Mouse (Mus musculus) midbrain, postnatal 0 days (tissue): ENCODE results near the gene Setd5. TPM values are rescaled to one million over a fixed set of nuclear protein-coding genes. Genes with fewer than 3 reads are reported as not detected.
A peak's percentile ranks its signal among the peaks of the same experiment; 100 is the strongest.

ENCODE experiments used
- ATAC-seq: fragments of 200-750 bp; cut with Nextera tagmentation; 2 replicates; pipeline ENCODE4 v1.8.0; 2017; ENCODE audit warnings: moderate number of reproducible peaks, mild to moderate bottlenecking, moderate TSS enrichment, moderate library complexity; ENCODE audit not compliant: low FRiP score
- DNase-seq: peaks from one replicate; pipeline ENCODE4 v3.0.0-alpha.2; 2015; ENCODE audit warnings: low spot score
- H3K27ac ChIP-seq: fragments of 300-500 bp; sonication (generic); 2 replicates; pipeline ENCODE4 v1.5.1; 2014; ENCODE audit warnings: low read depth, mild to moderate bottlenecking, low read length, mixed read lengths
- H3K27me3 ChIP-seq: fragments of 300-500 bp; sonication (generic); 2 replicates; pipeline ENCODE4 v1.6.1; 2014; ENCODE audit warnings: low read length, control low read depth, mixed read lengths; ENCODE audit not compliant: insufficient read depth
- H3K36me3 ChIP-seq: fragments of 300-500 bp; sonication (generic); 2 replicates; pipeline ENCODE4 v1.6.1; 2014; ENCODE audit warnings: low read length, control low read depth, mixed read lengths; ENCODE audit not compliant: insufficient read depth
- H3K4me1 ChIP-seq: fragments of 300-500 bp; sonication (generic); 2 replicates; pipeline ENCODE4 v1.6.1; 2014; ENCODE audit warnings: mild to moderate bottlenecking, control low read depth, antibody characterized with exemption, low read length, mixed read lengths; ENCODE audit not compliant: insufficient read depth
- H3K4me2 ChIP-seq: fragments of 300-500 bp; sonication (generic); 2 replicates; pipeline ENCODE4 v1.6.1; 2014; ENCODE audit warnings: low read depth, mild to moderate bottlenecking, low read length, mixed read lengths; ENCODE audit not compliant: poor library complexity, severe bottlenecking
- H3K4me3 ChIP-seq: fragments of 300-500 bp; sonication (generic); 2 replicates; pipeline ENCODE4 v1.5.1; 2014; ENCODE audit warnings: low read depth, mild to moderate bottlenecking, low read length, moderate library complexity
- H3K9ac ChIP-seq: fragments of 300-500 bp; sonication (generic); replicated peaks from 2 replicates; pipeline ENCODE4 v1.6.1; 2014; ENCODE audit warnings: mild to moderate bottlenecking, low read length, moderate library complexity, mixed read lengths; ENCODE audit not compliant: poor library complexity, severe bottlenecking
- H3K9me3 ChIP-seq: fragments of 300-500 bp; sonication (generic); 2 replicates; pipeline ENCODE4 v1.6.1; 2016; ENCODE audit warnings: low read length, control low read depth
- CTCF ChIP-seq: IDR thresholded peaks from 2 replicates; pipeline ENCODE4 v1.5.1; 2016; ENCODE audit warnings: antibody characterized with exemption, mild to moderate bottlenecking
- WGBS: fragments of 180-500 bp; shearing (Covaris S2); extraction: QIAGEN DNeasy Blood & Tissue Kit; methylation state at CpG from one replicate; pipeline ENCODE4 v1.1.7; 2014; 5-methylcytosine and 5-hydroxymethylcytosine counted together
- polyA plus RNA-seq: library from polyadenylated mRNA; unstranded; fragments of >200 nt; fragmentation: Nextera tagmentation; extraction: Ambion mirVana; gene quantifications from 2 replicates; pipeline ENCODE4 v1.2.1, GENCODE M21; 2015
- total RNA-seq: library from RNA; depleted of rRNA; stranded (reverse); fragments of >200 nt; gene quantifications from 2 replicates; pipeline ENCODE4 v1.2.3, GENCODE M21; 2014

The Setd5 gene
- total and polyA plus RNA-seq, 2 experiments from 2014 or later: 50.6 to 103 TPM

- Histone ChIP-seq H3K4me2 (no peak overlapping the region), H3K9ac (no peak overlapping the region), H3K27me3 (no peaks in the 10 kb centered on the region), H3K27ac (no peak overlapping the region), H3K4me3 (no peak overlapping the region), H3K4me1 (no peaks in the 10 kb centered on the region), H3K9me3 (no peaks in the 10 kb centered on the region), H3K36me3 (peaks cover 55% of the 10 kb centered on the region)
- no peak for TF ChIP-seq CTCF
- ATAC-seq (no peak), DNase-seq (no peak)
- WGBS: 94% methylated on average over 3 of the region's 3 CpGs
These were observed 12.0 kb upstream of the Setd5 start for GRCm38 (mm10) chr6:113065186-113065585.

- Histone ChIP-seq H3K4me1 (no peaks in the 10 kb centered on the region), H3K9ac (no peak overlapping the region), H3K27ac (no peak overlapping the region), H3K27me3 (no peaks in the 10 kb centered on the region), H3K4me3 (no peak overlapping the region), H3K4me2 (no peak overlapping the region), H3K9me3 (no peaks in the 10 kb centered on the region), H3K36me3 (peaks cover 23% of the 10 kb centered on the region)
- no peak for ATAC-seq
- DNase-seq: no peak
- 100% methylated on average over 1 of the region's 1 CpGs for WGBS
- no peak for TF ChIP-seq CTCF
These were observed 8.0 kb upstream of the Setd5 start for GRCm38 (mm10) chr6:113069154-113069553.

GRCm38 (mm10) chr6:113075261-113075660 lies 1.9 kb upstream of the Setd5 start:
- Histone ChIP-seq H3K4me1 (peaks cover 4% of the 10 kb centered on the region; the same call in 1 of the 2 replicates), H3K4me3 (peak overlapping the region; percentile 91), H3K27ac (peak overlapping the region; percentile 99), H3K9ac (peak overlapping the region; percentile 100; the same call in 1 of the 2 replicates), H3K9me3 (no peaks in the 10 kb centered on the region), H3K27me3 (no peaks in the 10 kb centered on the region), H3K4me2 (peak overlapping the region; percentile 60), H3K36me3 (no peaks in the 10 kb centered on the region)
- ATAC-seq (no peak), DNase-seq (no peak)
- WGBS: 29% methylated on average over 3 of the region's 3 CpGs
- TF ChIP-seq CTCF: no peak

GRCm38 (mm10) chr6:113076012-113076685 lies 1.0 kb upstream of the Setd5 start:
- WGBS: under 1% methylated on average over 44 of the region's 55 CpGs
- ATAC-seq (peak; percentile 87), DNase-seq (peak; percentile 62)
- H3K4me2 ChIP-seq: peak overlapping the region; percentile 60
- H3K4me1 ChIP-seq: peaks cover 4% of the 10 kb centered on the region; the same call in 1 of the 2 replicates
- no peaks in the 10 kb centered on the region for H3K27me3 ChIP-seq
- no peaks in the 10 kb centered on the region for H3K9me3 ChIP-seq
- peak overlapping the region; percentile 91 for H3K4me3 ChIP-seq
- H3K27ac ChIP-seq: peak overlapping the region; percentile 99
- TF ChIP-seq CTCF: peak; percentile 64
- H3K9ac ChIP-seq: peak overlapping the region; percentile 100
- H3K36me3 ChIP-seq: no peaks in the 10 kb centered on the region

- peak overlapping the region; percentile 100 for H3K9ac ChIP-seq
- DNase-seq: no peak
- H3K27ac ChIP-seq: peak overlapping the region; percentile 99
- H3K9me3 ChIP-seq: no peaks in the 10 kb centered on the region
- no peak for ATAC-seq
- no peaks in the 10 kb centered on the region for H3K36me3 ChIP-seq
- no peaks in the 10 kb centered on the region for H3K27me3 ChIP-seq
- no peak for TF ChIP-seq CTCF
- peak overlapping the region; percentile 60 for H3K4me2 ChIP-seq
- peaks cover 4% of the 10 kb centered on the region; the same call in 1 of the 2 replicates for H3K4me1 ChIP-seq
- H3K4me3 ChIP-seq: peak overlapping the region; percentile 91
- under 1% methylated on average over 22 of the region's 28 CpGs for WGBS
These were observed 435 bp downstream of the Setd5 start for GRCm38 (mm10) chr6:113077569-113078030.

- H3K27me3 ChIP-seq: no peaks in the 10 kb centered on the region
- under 1% methylated on average over 18 of the region's 18 CpGs for WGBS
- peak; percentile 30 for DNase-seq
- H3K36me3 ChIP-seq: no peaks in the 10 kb centered on the region
- H3K9ac ChIP-seq: peak overlapping the region; percentile 100
- peak overlapping the region; percentile 91 for H3K4me3 ChIP-seq
- peak overlapping the region; percentile 60 for H3K4me2 ChIP-seq
- TF ChIP-seq CTCF: no peak
- H3K9me3 ChIP-seq: no peaks in the 10 kb centered on the region
- H3K27ac ChIP-seq: peak overlapping the region; percentile 99
- peaks cover 4% of the 10 kb centered on the region; the same call in 1 of the 2 replicates for H3K4me1 ChIP-seq
- ATAC-seq: no peak
These were observed 1.0 kb downstream of the Setd5 start for GRCm38 (mm10) chr6:113078031-113078721.
